ENCODE assay signal across 9 mouse cellular contexts in the genomic region with DNA sequence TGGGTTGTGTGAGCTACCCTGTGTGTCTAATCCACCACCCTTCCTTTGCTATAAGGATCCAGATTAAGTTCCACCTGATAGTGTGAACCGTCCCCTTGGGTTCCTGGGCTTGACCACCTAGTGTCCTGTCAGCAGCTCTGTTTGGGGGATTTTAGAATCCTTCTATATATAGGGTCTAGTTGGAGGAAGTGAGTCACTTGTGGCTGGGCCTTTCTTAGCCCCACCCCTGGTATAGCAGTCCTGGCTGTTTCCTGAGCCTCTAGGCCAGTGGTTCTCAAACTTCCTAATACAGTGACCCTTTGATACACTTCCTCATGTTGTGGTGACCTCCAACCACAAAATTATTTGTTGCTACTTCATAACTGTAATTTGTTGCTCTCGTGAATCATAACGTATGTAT.
DNase-seq lines count a peak whose midpoint lies in the region; ATAC-seq and TF ChIP-seq lines count a peak whose summit lies in the region.
"Had no signal": no experiment of that assay in that cellular context is flagged by ENCODE, and none has a peak within 500 bp of the region (broad histone marks: within the 10 kb centered on the region; RNA-seq: fewer than 3 reads in every experiment).

No protein-coding gene starts in this region.

- ATAC-seq in kidney, embryonic 16.5 days (ENCODE audit: low FRiP score, low TSS enrichment): no peak
- no peak for ATAC-seq in heart, embryonic 12.5 days (ENCODE audit: insufficient number of reproducible peaks, low FRiP score)
- ATAC-seq in megakaryocyte progenitor cell, adult 5-6 weeks (replicated peaks; ENCODE audit: poor library complexity): peak; percentile 83
- no peak for ATAC-seq in cerebellum, adult (ENCODE audit: insufficient number of reproducible peaks, low FRiP score, low TSS enrichment)
- ATAC-seq in CD4-positive, CD25-positive, alpha-beta regulatory T cell, adult 4 months: no peak

- no peaks in the 10 kb centered on the region for H3K36me3 ChIP-seq in kidney, embryonic 16.5 days (ENCODE audit: insufficient read depth, low read length)
- no peaks in the 10 kb centered on the region for H3K36me3 ChIP-seq in heart, embryonic 12.5 days
- H3K36me3 ChIP-seq: lung, embryonic 15.5 days had no signal

- H3K9ac ChIP-seq in kidney, embryonic 16.5 days (replicated peaks; ENCODE audit: low read length): no peak overlapping the region
- H3K9ac ChIP-seq in heart, embryonic 12.5 days: no peak overlapping the region
- H3K9ac ChIP-seq: lung, embryonic 15.5 days had no signal

- DNase-seq in kidney, adult 18-20 months: no peak
- DNase-seq in urinary bladder, adult 18-20 months (ENCODE audit: low spot score in 2 of 2): no peak

- H3K9me3 ChIP-seq in kidney, embryonic 16.5 days (ENCODE audit: low read length): no peaks in the 10 kb centered on the region
- no peaks in the 10 kb centered on the region for H3K9me3 ChIP-seq in heart, embryonic 12.5 days (replicated peaks)
- H3K9me3 ChIP-seq: lung, embryonic 15.5 days had no signal

- peaks cover 49% of the 10 kb centered on the region for H3K4me1 ChIP-seq in kidney, embryonic 16.5 days (ENCODE audit: insufficient read depth, low read length)
- H3K4me1 ChIP-seq in bone marrow, adult 2 months (ENCODE audit: control insufficient read depth, insufficient read depth, low read length): peaks cover 13% of the 10 kb centered on the region
- H3K4me1 ChIP-seq in heart, embryonic 12.5 days (replicated peaks): peaks cover 53% of the 10 kb centered on the region

- peak overlapping the region; percentile 55; the same call in 1 of the 2 replicates for H3K27ac ChIP-seq in kidney, embryonic 16.5 days (ENCODE audit: low read length)
- H3K27ac ChIP-seq in bone marrow, adult 2 months (ENCODE audit: control insufficient read depth, insufficient read depth, low read depth, low read length, poor library complexity): peak overlapping the region; percentile 85; the same call in 1 of the 2 replicates
- peak overlapping the region; percentile 43; the same call in 1 of the 2 replicates for H3K27ac ChIP-seq in heart, embryonic 12.5 days (ENCODE audit: poor library complexity, severe bottlenecking)
- H3K27ac ChIP-seq: lung, embryonic 15.5 days had no signal

- H3K27me3 ChIP-seq in kidney, embryonic 16.5 days (ENCODE audit: insufficient read depth, low read length): peaks cover 3% of the 10 kb centered on the region; the same call in 1 of the 2 replicates
- no peaks in the 10 kb centered on the region for H3K27me3 ChIP-seq in heart, embryonic 12.5 days (replicated peaks)

- H3K4me3 ChIP-seq in kidney, embryonic 16.5 days (ENCODE audit: low read length): no peak overlapping the region
- H3K4me3 ChIP-seq in bone marrow, adult 2 months (replicated peaks; ENCODE audit: control insufficient read depth, low read depth, low read length): no peak overlapping the region
- no peak overlapping the region for H3K4me3 ChIP-seq in heart, embryonic 12.5 days
- H3K4me3 ChIP-seq: lung, embryonic 15.5 days had no signal

- WGBS in kidney, embryonic 16.5 days: 73% methylated on average over 3 of the region's 3 CpGs
- 6% methylated on average over 3 of the region's 3 CpGs for WGBS in bone marrow, adult 2 months
- 56% methylated on average over 3 of the region's 3 CpGs for WGBS in heart, embryonic 12.5 days

- no peak for TF ChIP-seq CTCF in bone marrow, adult 2 months (IDR thresholded peaks at IDR 0.05; ENCODE audit: control insufficient read depth, insufficient read depth, low read length)

- no peak overlapping the region for H3K4me2 ChIP-seq in kidney, embryonic 16.5 days (replicated peaks; ENCODE audit: low read depth, low read length)
- no peak overlapping the region for H3K4me2 ChIP-seq in heart, embryonic 12.5 days
- H3K4me2 ChIP-seq: lung, embryonic 15.5 days had no signal

- no peak for TF ChIP-seq POLR2A in bone marrow, adult 2 months (IDR thresholded peaks at IDR 0.05; ENCODE audit: borderline replicate concordance, control insufficient read depth, low read depth, low read length)
